18 mouse cellular contexts compared by ENCODE assay signal in the genomic region with DNA sequence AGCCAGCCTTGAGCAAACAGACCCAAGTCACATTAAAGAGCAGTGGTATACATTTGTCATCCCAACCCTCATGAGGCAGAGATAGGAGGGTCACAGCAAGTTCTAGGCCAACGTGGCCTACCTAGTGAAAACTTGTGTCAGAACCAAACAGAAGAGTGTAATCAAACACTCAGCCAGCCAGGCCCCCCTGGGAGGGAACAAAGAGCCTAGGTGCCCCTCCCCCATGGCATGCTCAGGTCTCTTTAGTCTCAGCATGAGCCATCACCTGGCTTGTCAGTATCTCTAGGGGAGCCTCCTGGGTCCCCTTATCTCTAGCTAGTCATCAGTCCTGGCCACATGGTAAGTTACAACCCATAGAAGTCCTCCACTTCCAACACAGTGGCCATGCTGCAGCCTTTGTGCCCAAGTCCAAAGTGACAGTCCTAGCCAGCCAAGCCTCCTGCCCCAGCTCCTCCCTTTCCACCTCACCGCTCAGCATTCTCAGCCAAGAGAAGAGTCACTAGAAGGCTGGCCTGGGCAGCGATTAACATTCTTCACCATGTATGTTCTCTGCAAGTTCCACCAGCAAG. TPM values are rescaled to one million over a fixed set of nuclear protein-coding genes. Genes with fewer than 3 reads are reported as not detected.
DNase-seq lines count a peak whose midpoint lies in the region; ATAC-seq and TF ChIP-seq lines count a peak whose summit lies in the region.
"Had no signal": no experiment of that assay in that cellular context is flagged by ENCODE, and none has a peak within 500 bp of the region (broad histone marks: within the 10 kb centered on the region; RNA-seq: fewer than 3 reads in every experiment).

No protein-coding gene starts in this region.

- no peak for TF ChIP-seq CTCF in spleen, adult 2 months (IDR thresholded peaks at IDR 0.05; ENCODE audit: extremely low read depth, insufficient read depth, insufficient read length, insufficient replicate concordance)
- no peak for TF ChIP-seq CTCF in kidney, adult 2 months (conservative IDR thresholded peaks at IDR 0.05; ENCODE audit: insufficient read depth, insufficient read length, low read depth, low read length)
- TF ChIP-seq CTCF in forebrain, postnatal 0 days (IDR thresholded peaks at IDR 0.05; ENCODE audit: low read depth), result no peak

- H3K9ac ChIP-seq in liver, embryonic 11.5 days (ENCODE audit: low read depth, low read length), result no peak overlapping the region
- no peak overlapping the region for H3K9ac ChIP-seq in stomach, embryonic 16.5 days (ENCODE audit: low read length)
- no peak overlapping the region for H3K9ac ChIP-seq in forebrain, postnatal 0 days
- H3K9ac ChIP-seq: lung, embryonic 15.5 days; midbrain, embryonic 13.5 days; stomach, embryonic 15.5 days had no signal

- TF ChIP-seq POLR2A in spleen, adult 2 months (IDR thresholded peaks at IDR 0.05; ENCODE audit: low read depth, low read length), result no peak
- TF ChIP-seq POLR2A in kidney, adult 2 months (IDR thresholded peaks at IDR 0.05; ENCODE audit: low read depth, low read length), result no peak

- WGBS in spleen, adult 2 months, result 87% methylated on average over 3 of the region's 3 CpGs
- 57% methylated on average over 3 of the region's 3 CpGs for WGBS in kidney, adult 2 months
- WGBS in liver, embryonic 11.5 days, result 74% methylated on average over 3 of the region's 3 CpGs
- 69% methylated on average over 3 of the region's 3 CpGs for WGBS in stomach, embryonic 16.5 days
- 93% methylated on average over 3 of the region's 3 CpGs for WGBS in forebrain, postnatal 0 days

- peaks cover 47% of the 10 kb centered on the region for H3K36me3 ChIP-seq in spleen, adult 2 months (ENCODE audit: control insufficient read depth, insufficient read depth, low read length)
- peaks cover 2% of the 10 kb centered on the region for H3K36me3 ChIP-seq in kidney, adult 2 months (ENCODE audit: control insufficient read depth, insufficient read depth, low read length)
- H3K36me3 ChIP-seq in liver, embryonic 11.5 days (ENCODE audit: control insufficient read depth, insufficient read depth, low read length), result peaks cover 47% of the 10 kb centered on the region
- peaks cover 41% of the 10 kb centered on the region for H3K36me3 ChIP-seq in stomach, embryonic 16.5 days (ENCODE audit: control insufficient read depth, insufficient read depth, low read length)
- peaks cover 70% of the 10 kb centered on the region for H3K36me3 ChIP-seq in forebrain, postnatal 0 days (ENCODE audit: insufficient read depth)

- 0 out of 2 replicates have a peak, but pooled peaks have one; percentile 35 for ATAC-seq in liver, embryonic 11.5 days (replicated peaks; ENCODE audit: low FRiP score)
- ATAC-seq in stomach, embryonic 16.5 days (ENCODE audit: insufficient read depth, low FRiP score), result peak; percentile 38; the same call in 1 of the 2 replicates
- ATAC-seq in forebrain, postnatal 0 days, result no peak
- ATAC-seq in cerebellum, adult (ENCODE audit: insufficient number of reproducible peaks, low FRiP score, low TSS enrichment), result no peak
- ATAC-seq: midbrain, embryonic 13.5 days had no signal

- peaks cover 34% of the 10 kb centered on the region; the same call in 1 of the 2 replicates for H3K4me1 ChIP-seq in spleen, adult 2 months (ENCODE audit: control insufficient read depth, insufficient read depth, insufficient read length)
- no peaks in the 10 kb centered on the region for H3K4me1 ChIP-seq in kidney, adult 2 months (ENCODE audit: control insufficient read depth, insufficient read depth, low read length)
- H3K4me1 ChIP-seq in liver, embryonic 11.5 days (replicated peaks; ENCODE audit: control insufficient read depth, insufficient read depth, low read length), result 0 out of 2 replicates have a peak, but pooled peaks cover 2% of the 10 kb centered on the region
- H3K4me1 ChIP-seq in stomach, embryonic 16.5 days (ENCODE audit: control insufficient read depth, insufficient read depth, low read length), result no peaks in the 10 kb centered on the region
- no peaks in the 10 kb centered on the region for H3K4me1 ChIP-seq in forebrain, postnatal 0 days (ENCODE audit: insufficient read depth)
- H3K4me1 ChIP-seq: hindbrain, embryonic 10.5 days; lung, embryonic 15.5 days; midbrain, embryonic 13.5 days; stomach, embryonic 15.5 days had no signal

- H3K9me3 ChIP-seq in liver, embryonic 11.5 days (ENCODE audit: control insufficient read depth, low read length), result no peaks in the 10 kb centered on the region
- H3K9me3 ChIP-seq in stomach, embryonic 16.5 days (replicated peaks; ENCODE audit: control insufficient read depth, low read length), result no peaks in the 10 kb centered on the region
- H3K9me3 ChIP-seq in forebrain, postnatal 0 days (ENCODE audit: low read length), result no peaks in the 10 kb centered on the region
- H3K9me3 ChIP-seq: hindbrain, embryonic 10.5 days; lung, embryonic 15.5 days; midbrain, embryonic 13.5 days; stomach, embryonic 15.5 days had no signal

- H3K27me3 ChIP-seq in spleen, adult 2 months (ENCODE audit: control insufficient read depth, insufficient read depth, low read length), result no peaks in the 10 kb centered on the region
- H3K27me3 ChIP-seq in kidney, adult 2 months (replicated peaks; ENCODE audit: control insufficient read depth, insufficient read depth, low read length), result no peaks in the 10 kb centered on the region
- H3K27me3 ChIP-seq in liver, embryonic 11.5 days (replicated peaks; ENCODE audit: control insufficient read depth, insufficient read depth, low read length), result no peaks in the 10 kb centered on the region
- no peaks in the 10 kb centered on the region for H3K27me3 ChIP-seq in stomach, embryonic 16.5 days (ENCODE audit: control insufficient read depth, insufficient read depth, low read length)
- no peaks in the 10 kb centered on the region for H3K27me3 ChIP-seq in forebrain, postnatal 0 days (ENCODE audit: insufficient read depth, low read length)
- H3K27me3 ChIP-seq: lung, embryonic 15.5 days; midbrain, embryonic 13.5 days; stomach, embryonic 15.5 days had no signal

- no peak overlapping the region for H3K4me2 ChIP-seq in liver, embryonic 11.5 days
- no peak overlapping the region for H3K4me2 ChIP-seq in stomach, embryonic 16.5 days (ENCODE audit: low read depth, low read length)
- H3K4me2 ChIP-seq in forebrain, postnatal 0 days (ENCODE audit: low read depth), result no peak overlapping the region
- H3K4me2 ChIP-seq: lung, embryonic 15.5 days; midbrain, embryonic 13.5 days; stomach, embryonic 15.5 days had no signal

- DNase-seq in spleen, adult 2 months (ENCODE audit: low read depth in 1 of 2, low spot score in 2 of 2), result peak in 1 of 2 experiments; percentile 39
- DNase-seq in spleen, adult 12 weeks (ENCODE audit: low spot score), result no peak
- DNase-seq in kidney, adult 2 months, result peak; percentile 89
- DNase-seq in liver, embryonic 11.5 days (ENCODE audit: low spot score), result no peak
- no peak for DNase-seq in right cerebral cortex, postnatal 10 days (ENCODE audit: low spot score in 2 of 2)
- no peak for DNase-seq in forebrain, postnatal 0 days
- DNase-seq: adrenal gland, adult 2 months; right cerebral cortex, adult 18-20 months had no signal

- H3K27ac ChIP-seq in spleen, adult 2 months (ENCODE audit: insufficient read depth, low read length), result peak overlapping the region; percentile 91
- H3K27ac ChIP-seq in kidney, adult 2 months (ENCODE audit: insufficient read depth, low read depth, low read length), result peak overlapping the region; percentile 49; the same call in 1 of the 2 replicates
- no peak overlapping the region for H3K27ac ChIP-seq in liver, embryonic 11.5 days (ENCODE audit: low read depth, low read length)
- 0 out of 2 replicates have a peak overlapping the region, but pooled peaks have one; percentile 6 for H3K27ac ChIP-seq in stomach, embryonic 16.5 days (ENCODE audit: low read length)
- no peak overlapping the region for H3K27ac ChIP-seq in forebrain, postnatal 0 days (ENCODE audit: low read depth, low read length)
- H3K27ac ChIP-seq: hindbrain, embryonic 10.5 days; lung, embryonic 15.5 days; midbrain, embryonic 13.5 days; stomach, embryonic 15.5 days had no signal

- H3K4me3 ChIP-seq in spleen, adult 2 months (ENCODE audit: extremely low read depth, insufficient read depth, insufficient read length), result no peak overlapping the region
- no peak overlapping the region for H3K4me3 ChIP-seq in kidney, adult 2 months (ENCODE audit: insufficient read depth, low read depth, low read length)
- no peak overlapping the region for H3K4me3 ChIP-seq in liver, embryonic 11.5 days (ENCODE audit: low read depth, low read length)
- no peak overlapping the region for H3K4me3 ChIP-seq in stomach, embryonic 16.5 days (replicated peaks; ENCODE audit: low read length)
- H3K4me3 ChIP-seq in forebrain, postnatal 0 days (ENCODE audit: low read depth, low read length), result no peak overlapping the region
- H3K4me3 ChIP-seq: hindbrain, embryonic 10.5 days; lung, embryonic 15.5 days; midbrain, embryonic 13.5 days; stomach, embryonic 15.5 days had no signal

RNA-seq across cellular contexts. Expression of a gene that starts 8.8 kb away (rescaled TPM):
- polyA plus RNA-seq in spleen, adult 2 months (2012; rRNA removed), result 49.0 and 50.0 TPM in 2 replicates
- polyA plus RNA-seq in kidney, adult 2 months (2012; rRNA removed), result 112 and 148 TPM in 2 replicates
- 90.5 and 92.5 TPM in 2 replicates for polyA plus RNA-seq in liver, embryonic 11.5 days (2014; fragmentation: Nextera tagmentation; extraction: Ambion mirVana)
- 127 and 155 TPM in 2 replicates for polyA plus RNA-seq in stomach, embryonic 16.5 days (2015; fragmentation: Nextera tagmentation; extraction: Ambion mirVana)
- 35.7 and 39.1 TPM in 2 replicates for total RNA-seq in forebrain, postnatal 0 days (2014; rRNA removed)
- 74.2 and 85.0 TPM in 2 replicates for polyA plus RNA-seq in forebrain, postnatal 0 days (2015; fragmentation: Nextera tagmentation; extraction: Ambion mirVana)

RNA-seq across cellular contexts. Expression of a gene that starts 19.7 kb away (rescaled TPM):
- polyA plus RNA-seq in spleen, adult 2 months (2012; rRNA removed), result 16.6 and 21.4 TPM in 2 replicates
- polyA plus RNA-seq in kidney, adult 2 months (2012; rRNA removed), result 0.14 and 1.9 TPM in 2 replicates
- 0.18 and 0.29 TPM in 2 replicates for polyA plus RNA-seq in liver, embryonic 11.5 days (2014; fragmentation: Nextera tagmentation; extraction: Ambion mirVana)
- polyA plus RNA-seq in stomach, embryonic 16.5 days (2015; fragmentation: Nextera tagmentation; extraction: Ambion mirVana), result 1.4 and 2.0 TPM in 2 replicates
- not detected in 2 replicates for total RNA-seq in forebrain, postnatal 0 days (2014; rRNA removed)
- polyA plus RNA-seq in forebrain, postnatal 0 days (2015; fragmentation: Nextera tagmentation; extraction: Ambion mirVana), result not detected in 2 replicates
- total RNA-seq: adrenal gland, adult 2 months had no signal
- polyA plus RNA-seq: adrenal gland, adult 2 months; hindbrain, embryonic 10.5 days; neural tube, embryonic 11.5 days had no signal

RNA-seq across cellular contexts. Expression of a gene that starts 35.0 kb away (rescaled TPM):
- 62.3 and 73.9 TPM in 2 replicates for polyA plus RNA-seq in spleen, adult 2 months (2012; rRNA removed)
- 43.9 and 55.7 TPM in 2 replicates for polyA plus RNA-seq in kidney, adult 2 months (2012; rRNA removed)
- 277 and 281 TPM in 2 replicates for polyA plus RNA-seq in liver, embryonic 11.5 days (2014; fragmentation: Nextera tagmentation; extraction: Ambion mirVana)
- 617 and 647 TPM in 2 replicates for polyA plus RNA-seq in stomach, embryonic 16.5 days (2015; fragmentation: Nextera tagmentation; extraction: Ambion mirVana)
- total RNA-seq in forebrain, postnatal 0 days (2014; rRNA removed), result 139 and 141 TPM in 2 replicates
- polyA plus RNA-seq in forebrain, postnatal 0 days (2015; fragmentation: Nextera tagmentation; extraction: Ambion mirVana), result 118 and 120 TPM in 2 replicates

RNA-seq across cellular contexts. Expression of a gene that starts 42.9 kb away (rescaled TPM):
- polyA plus RNA-seq in spleen, adult 2 months (2012; rRNA removed), result 0.16 and 0.61 TPM in 2 replicates
- polyA plus RNA-seq in kidney, adult 2 months (2012; rRNA removed), result 0.04 TPM in 1 of 2 replicates, not detected in the other
- not detected in 2 replicates for polyA plus RNA-seq in liver, embryonic 11.5 days (2014; fragmentation: Nextera tagmentation; extraction: Ambion mirVana)
- polyA plus RNA-seq in stomach, embryonic 16.5 days (2015; fragmentation: Nextera tagmentation; extraction: Ambion mirVana), result not detected in 2 replicates
- 0.10 TPM in 1 of 2 replicates, not detected in the other for total RNA-seq in forebrain, postnatal 0 days (2014; rRNA removed)
- polyA plus RNA-seq in forebrain, postnatal 0 days (2015; fragmentation: Nextera tagmentation; extraction: Ambion mirVana), result not detected in 2 replicates
- total RNA-seq: adrenal gland, adult 2 months had no signal
- polyA plus RNA-seq: adrenal gland, adult 2 months; cortical plate, adult 2 months; hindbrain, embryonic 10.5 days; large intestine, adult 2 months; midbrain, embryonic 13.5 days; neural tube, embryonic 11.5 days; stomach, embryonic 15.5 days had no signal

RNA-seq across cellular contexts. Expression of a gene that starts 43.7 kb away (rescaled TPM):
- not detected in 2 replicates for polyA plus RNA-seq in spleen, adult 2 months (2012; rRNA removed)
- not detected in 2 replicates for polyA plus RNA-seq in kidney, adult 2 months (2012; rRNA removed)
- not detected in 2 replicates for polyA plus RNA-seq in liver, embryonic 11.5 days (2014; fragmentation: Nextera tagmentation; extraction: Ambion mirVana)
- not detected in 2 replicates for polyA plus RNA-seq in stomach, embryonic 16.5 days (2015; fragmentation: Nextera tagmentation; extraction: Ambion mirVana)
- total RNA-seq in forebrain, postnatal 0 days (2014; rRNA removed), result not detected in 2 replicates
- polyA plus RNA-seq in forebrain, postnatal 0 days (2015; fragmentation: Nextera tagmentation; extraction: Ambion mirVana), result not detected in 2 replicates
- total RNA-seq: adrenal gland, adult 2 months; heart, adult 18-20 months had no signal
- polyA plus RNA-seq: adrenal gland, adult 2 months; cortical plate, adult 2 months; hindbrain, embryonic 10.5 days; large intestine, adult 2 months; lung, embryonic 15.5 days; midbrain, embryonic 13.5 days; neural tube, embryonic 11.5 days; stomach, embryonic 15.5 days had no signal

Comparison
In these comparisons a context has a peak if more than half of its experiments do, and no peak if none do; other contexts are left out.
1. H3K27ac ChIP-seq: peak in spleen, adult 2 months (single experiment), kidney, adult 2 months (single experiment) and stomach, embryonic 16.5 days (single experiment); none in liver, embryonic 11.5 days (single experiment) and forebrain, postnatal 0 days (single experiment).
2. ATAC-seq: peak in liver, embryonic 11.5 days (single experiment) and stomach, embryonic 16.5 days (single experiment); none in forebrain, postnatal 0 days (single experiment) and cerebellum, adult (single experiment).